Comparison of ENCODE assay signal across 25 mouse cellular contexts in the genomic region with DNA sequence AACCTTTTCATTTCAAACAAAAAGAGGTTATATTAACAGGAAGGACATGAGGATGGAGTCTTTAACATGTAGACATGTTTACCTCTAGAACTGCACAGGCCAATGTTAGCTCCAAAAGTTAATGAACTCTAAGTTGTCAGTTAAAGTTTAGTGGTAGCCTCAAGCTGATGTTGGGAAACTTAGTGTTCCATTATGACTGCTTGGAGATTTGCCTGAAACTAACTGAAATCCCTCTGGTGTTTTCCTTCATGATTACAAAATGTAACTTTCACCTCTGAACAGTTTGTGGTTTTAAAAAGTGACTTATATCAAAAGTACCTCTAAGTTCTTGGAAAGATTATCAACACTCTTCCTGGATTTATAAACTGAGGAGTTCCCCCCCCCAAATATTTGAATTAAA.
DNase-seq lines count a peak whose midpoint lies in the region; ATAC-seq and TF ChIP-seq lines count a peak whose summit lies in the region.
"Had no signal": no experiment of that assay in that cellular context is flagged by ENCODE, and none has a peak within 500 bp of the region (broad histone marks: within the 10 kb centered on the region; RNA-seq: fewer than 3 reads in every experiment).

No protein-coding gene starts in this region.

- TF ChIP-seq CTCF in kidney, adult 2 months (conservative IDR thresholded peaks at IDR 0.05; ENCODE audit: insufficient read depth, insufficient read length, low read depth, low read length), result no peak
- no peak for TF ChIP-seq CTCF in kidney, postnatal 0 days (IDR thresholded peaks at IDR 0.05; ENCODE audit: low read depth)

- H3K9ac ChIP-seq in kidney, embryonic 14.5 days (ENCODE audit: low read depth, low read length), result no peak overlapping the region
- no peak overlapping the region for H3K9ac ChIP-seq in kidney, postnatal 0 days (ENCODE audit: low read depth, low read length)
- H3K9ac ChIP-seq: embryonic facial prominence, embryonic 13.5 days; embryonic facial prominence, embryonic 15.5 days; forebrain, embryonic 13.5 days; forebrain, embryonic 15.5 days; forebrain, postnatal 0 days had no signal

- no peaks in the 10 kb centered on the region for H3K36me3 ChIP-seq in kidney, adult 2 months (ENCODE audit: control insufficient read depth, insufficient read depth, low read length)
- H3K36me3 ChIP-seq in kidney, embryonic 14.5 days (ENCODE audit: control insufficient read depth, insufficient read depth, low read length), result no peaks in the 10 kb centered on the region
- H3K36me3 ChIP-seq in kidney, postnatal 0 days (ENCODE audit: insufficient read depth, low read length), result no peaks in the 10 kb centered on the region
- H3K36me3 ChIP-seq: embryonic facial prominence, embryonic 13.5 days; embryonic facial prominence, embryonic 15.5 days; forebrain, embryonic 15.5 days had no signal

- H3K27me3 ChIP-seq in kidney, adult 2 months (replicated peaks; ENCODE audit: control insufficient read depth, insufficient read depth, low read length), result no peaks in the 10 kb centered on the region
- no peaks in the 10 kb centered on the region for H3K27me3 ChIP-seq in kidney, embryonic 14.5 days (ENCODE audit: control insufficient read depth, insufficient read depth, low read length)
- no peaks in the 10 kb centered on the region for H3K27me3 ChIP-seq in kidney, postnatal 0 days (ENCODE audit: insufficient read depth, low read length)
- H3K27me3 ChIP-seq: embryonic facial prominence, embryonic 13.5 days; embryonic facial prominence, embryonic 15.5 days; forebrain, embryonic 13.5 days; forebrain, embryonic 15.5 days; Patski had no signal

- H3K9me3 ChIP-seq in kidney, embryonic 14.5 days (ENCODE audit: control insufficient read depth, low read length), result no peaks in the 10 kb centered on the region
- H3K9me3 ChIP-seq in kidney, postnatal 0 days (replicated peaks; ENCODE audit: low read length), result no peaks in the 10 kb centered on the region
- H3K9me3 ChIP-seq: embryonic facial prominence, embryonic 13.5 days; embryonic facial prominence, embryonic 15.5 days; forebrain, embryonic 13.5 days; forebrain, embryonic 15.5 days had no signal

- TF ChIP-seq POLR2A in kidney, adult 2 months (IDR thresholded peaks at IDR 0.05; ENCODE audit: low read depth, low read length), result no peak

- peak; percentile 62 for DNase-seq in kidney, adult 2 months
- DNase-seq in kidney, postnatal 0 days (ENCODE audit: low spot score), result peak; percentile 4
- no peak for DNase-seq in kidney, adult 11 months
- DNase-seq in adipocyte (ENCODE audit: low spot score), result peak; percentile 72
- DNase-seq in gonadal fat pad, adult 2 months (ENCODE audit: low read depth), result peak; percentile 66
- DNase-seq in thymus, adult 18-20 months, result no peak
- DNase-seq in thymus, postnatal 4 days, result no peak
- DNase-seq: adrenal gland, adult 2 months; adrenal gland, postnatal 10 days; adrenal gland, postnatal 25 days; cerebellum, adult 11 months; cerebellum, adult 18-20 months; cerebellum, adult 8-10 months; cerebellum, adult 9-11 months; cerebellum, postnatal 14 days; cerebellum, postnatal 36 days; embryo, embryonic 11 days; forebrain, postnatal 0 days had no signal

- H3K27ac ChIP-seq in kidney, adult 2 months (ENCODE audit: insufficient read depth, low read depth, low read length), result no peak overlapping the region
- H3K27ac ChIP-seq in kidney, embryonic 14.5 days (ENCODE audit: low read depth, low read length), result no peak overlapping the region
- no peak overlapping the region for H3K27ac ChIP-seq in kidney, postnatal 0 days
- H3K27ac ChIP-seq: embryonic facial prominence, embryonic 13.5 days; embryonic facial prominence, embryonic 15.5 days; forebrain, embryonic 13.5 days; forebrain, embryonic 15.5 days had no signal

- no peaks in the 10 kb centered on the region for H3K4me1 ChIP-seq in kidney, adult 2 months (ENCODE audit: control insufficient read depth, insufficient read depth, low read length)
- H3K4me1 ChIP-seq in kidney, embryonic 14.5 days (ENCODE audit: control insufficient read depth, insufficient read depth, low read length), result no peaks in the 10 kb centered on the region
- no peaks in the 10 kb centered on the region for H3K4me1 ChIP-seq in kidney, postnatal 0 days (replicated peaks; ENCODE audit: insufficient read depth, low read length)
- H3K4me1 ChIP-seq: embryonic facial prominence, embryonic 15.5 days; forebrain, embryonic 13.5 days; forebrain, embryonic 15.5 days had no signal

- no peak overlapping the region for H3K4me2 ChIP-seq in kidney, embryonic 14.5 days (replicated peaks; ENCODE audit: low read depth, low read length)
- no peak overlapping the region for H3K4me2 ChIP-seq in kidney, postnatal 0 days (ENCODE audit: low read length)
- H3K4me2 ChIP-seq: embryonic facial prominence, embryonic 13.5 days; embryonic facial prominence, embryonic 15.5 days; forebrain, embryonic 13.5 days; forebrain, embryonic 15.5 days had no signal

- no peak overlapping the region for H3K4me3 ChIP-seq in kidney, adult 2 months (ENCODE audit: insufficient read depth, low read depth, low read length)
- no peak overlapping the region for H3K4me3 ChIP-seq in kidney, embryonic 14.5 days (ENCODE audit: low read length)
- no peak overlapping the region for H3K4me3 ChIP-seq in kidney, postnatal 0 days (replicated peaks; ENCODE audit: low read depth, low read length)
- H3K4me3 ChIP-seq: embryonic facial prominence, embryonic 13.5 days; embryonic facial prominence, embryonic 15.5 days; forebrain, embryonic 13.5 days; forebrain, embryonic 15.5 days had no signal

- no peak for ATAC-seq in kidney, embryonic 14.5 days (ENCODE audit: low FRiP score, low TSS enrichment)
- ATAC-seq in kidney, postnatal 0 days (replicated peaks; ENCODE audit: low FRiP score, low read depth), result no peak
- ATAC-seq: activated CD4-positive, CD25-positive, alpha-beta regulatory T cell, adult 4 months; forebrain, embryonic 13.5 days; forebrain, embryonic 15.5 days; forebrain, postnatal 0 days; Patski had no signal

Comparison
In these comparisons a context has a peak if more than half of its experiments do, and no peak if none do; other contexts are left out.
1. DNase-seq: peak in kidney, adult 2 months (single experiment), kidney, postnatal 0 days (single experiment), adipocyte (single experiment) and gonadal fat pad, adult 2 months (single experiment); none in kidney, adult 11 months (single experiment), thymus, adult 18-20 months (0 of 2) and thymus, postnatal 4 days (single experiment).